Mouse (Mus musculus) left cerebral cortex, postnatal 14 days (tissue): ENCODE results near the gene Kcnj6. TPM values are rescaled to one million over a fixed set of nuclear protein-coding genes. Genes with fewer than 3 reads are reported as not detected.

ENCODE experiments used
- DNase-seq, 2 experiments: peaks; one replicate each; pipeline ENCODE4 v3.0.0; 2021 to 2022; ENCODE audit warnings: low spot score in 2 of 2, mixed read lengths in 1 of 2
- intact Hi-C: fragments of 180-260 bp; cut with DNase I; formaldehyde crosslinking; loops from one replicate; pipeline ENCODE4 v1.15.1; 2025
- total RNA-seq, 2 experiments: library from RNA; stranded (reverse); gene quantifications; 2 replicates each; pipeline ENCODE4 v1.2.3; 2021

Kcnj6 gene
- total RNA-seq, 2 experiments from 2014 or later, result 72.1 to 91.3 TPM

GRCm38 (mm10) chr16:94737359-94737687 is 260.2 kb downstream of the Kcnj6 start:
- no peak for DNase-seq
- intact Hi-C loops, result no loop called here

GRCm38 (mm10) chr16:94736462-94737358 is 260.8 kb downstream of the Kcnj6 start:
- DNase-seq, result no peak
- intact Hi-C loops, result no loop called here

- intact Hi-C loops, result no loop called here
- no peak for DNase-seq
Measured at GRCm38 (mm10) chr16:94735472-94735871, 262.0 kb downstream of the Kcnj6 start.

- no peak for DNase-seq
Measured at GRCm38 (mm10) chr16:94731027-94731426, 266.5 kb downstream of the Kcnj6 start.

GRCm38 (mm10) chr16:94729236-94729635 is 268.3 kb downstream of the Kcnj6 start:
- intact Hi-C loops, result loop anchor here (10.0 kb wide), 1 partner anchor 266 kb away; the partner anchor contains the start of gene Kcnj6
- DNase-seq, result no peak

More at GRCm38 (mm10) chr16:94731027-94731426, 266.5 kb downstream of the Kcnj6 start:
- intact Hi-C loops, result no loop called here

- intact Hi-C loops, result loop anchor here (10.0 kb wide), 1 partner anchor 270 kb away; the partner anchor contains the start of gene Kcnj6
- DNase-seq, result peak; percentile 67 to 78
Measured at GRCm38 (mm10) chr16:94724747-94725211, 272.7 kb downstream of the Kcnj6 start.

GRCm38 (mm10) chr16:94724061-94724596 is 273.4 kb downstream of the Kcnj6 start:
- intact Hi-C loops, result loop anchor here (10.0 kb wide), 1 partner anchor 271 kb away; the partner anchor contains the start of gene Kcnj6
- peak; percentile 88 to 94 for DNase-seq

- DNase-seq, result no peak
- intact Hi-C loops, result loop anchor here (10.0 kb wide), 1 partner anchor 272 kb away; the partner anchor contains the start of gene Kcnj6
Measured at GRCm38 (mm10) chr16:94722936-94723335, 274.6 kb downstream of the Kcnj6 start.

GRCm38 (mm10) chr16:94721549-94722006 is 275.9 kb downstream of the Kcnj6 start:
- intact Hi-C loops, result loop anchor here (10.0 kb wide), 1 partner anchor 273 kb away; the partner anchor contains the start of gene Kcnj6
- no peak for DNase-seq

- intact Hi-C loops, result loop anchor here (10.0 kb wide), 1 partner anchor 274 kb away; the partner anchor contains the start of gene Kcnj6
- no peak for DNase-seq
Measured at GRCm38 (mm10) chr16:94720476-94721153, 276.9 kb downstream of the Kcnj6 start.

- intact Hi-C loops, result loop anchor here (10.0 kb wide), 1 partner anchor 145 kb away; the partner anchor contains the start of gene Dyrk1a
Measured at GRCm38 (mm10) chr16:94719488-94719887, 278.0 kb downstream of the Kcnj6 start.

GRCm38 (mm10) chr16:94718919-94719318 is 278.6 kb downstream of the Kcnj6 start:
- intact Hi-C loops, result loop anchor here (10.0 kb wide), 1 partner anchor 144 kb away; the partner anchor contains the start of gene Dyrk1a
- peak in 1 of 2 experiments; percentile 78 for DNase-seq

More at GRCm38 (mm10) chr16:94719488-94719887, 278.0 kb downstream of the Kcnj6 start:
- DNase-seq, result no peak

GRCm38 (mm10) chr16:94717051-94717450 is 280.4 kb downstream of the Kcnj6 start:
- intact Hi-C loops, result loop anchor here (10.0 kb wide), 1 partner anchor 142 kb away; the partner anchor contains the start of gene Dyrk1a
- DNase-seq, result no peak

- intact Hi-C loops, result loop anchor here (10.0 kb wide), 1 partner anchor 140 kb away; the partner anchor contains the start of gene Dyrk1a
Measured at GRCm38 (mm10) chr16:94714483-94714882, 283.0 kb downstream of the Kcnj6 start.

GRCm38 (mm10) chr16:94713480-94714094 is 283.9 kb downstream of the Kcnj6 start:
- intact Hi-C loops, result loop anchor here (10.0 kb wide), 1 partner anchor 139 kb away; the partner anchor contains the start of gene Dyrk1a
- DNase-seq, result peak; percentile 82 to 87

More at GRCm38 (mm10) chr16:94714483-94714882, 283.0 kb downstream of the Kcnj6 start:
- no peak for DNase-seq

- DNase-seq, result no peak
- intact Hi-C loops, result no loop called here
Measured at GRCm38 (mm10) chr16:94701971-94702370, 295.5 kb downstream of the Kcnj6 start.

GRCm38 (mm10) chr16:94701141-94701540 is 296.4 kb downstream of the Kcnj6 start:
- intact Hi-C loops, result no loop called here
- DNase-seq, result no peak
